Mouse (Mus musculus): ENCODE data around the gene Sdhaf1. TPM values are rescaled to one million over a fixed set of nuclear protein-coding genes. Genes with fewer than 3 reads are reported as not detected.

Gene Sdhaf1
- polyA plus RNA-seq, 1 experiment from 2014 or later = 17.0 TPM

- Histone ChIP-seq H3K4me2 (peak within 1 kb of the TSS; percentile 66), H3K27me3 (replicated peaks) (peaks cover 5% of the 10 kb centered on the region; the same call in 1 of the 2 replicates), H3K4me1 (replicated peaks) (peaks cover 13% of the 10 kb centered on the region; the same call in 1 of the 2 replicates), H3K36me3 (peaks cover 4% of the 10 kb centered on the region; the same call in 1 of the 2 replicates), H3K27ac (ENCODE audit: poor library complexity, severe bottlenecking) (no peak within 1 kb of the TSS), H3K9me3 (replicated peaks) (no peaks in the 10 kb centered on the region), H3K9ac (peak within 1 kb of the TSS; percentile 62), H3K4me3 (peak within 1 kb of the TSS; percentile 59)
- WGBS = 7% methylated on average over 35 of the region's 35 CpGs
- ATAC-seq (ENCODE audit: insufficient number of reproducible peaks, low FRiP score) = peak; percentile 30; the same call in 1 of the 2 replicates
Observed at GRCm38 (mm10) chr7:30291215-30292131, 32.2 kb downstream of the Sdhaf1 start, which contains the start of gene Clip3. Gene Clip3 (plus strand): TSS chr7:30291728.

GRCm38 (mm10) chr7:30289714-30290399 is 33.8 kb downstream of the Sdhaf1 start:
- WGBS = 53% methylated on average over 10 of the region's 10 CpGs
- H3K36me3 ChIP-seq = no peaks in the 10 kb centered on the region
- H3K4me2 ChIP-seq = no peak overlapping the region
- H3K9ac ChIP-seq = no peak overlapping the region
- H3K9me3 ChIP-seq (replicated peaks) = no peaks in the 10 kb centered on the region
- H3K27ac ChIP-seq (ENCODE audit: poor library complexity, severe bottlenecking) = no peak overlapping the region
- peaks cover 5% of the 10 kb centered on the region; the same call in 1 of the 2 replicates for H3K27me3 ChIP-seq (replicated peaks)
- 0 out of 2 replicates have a peak, but pooled peaks have one; percentile 40 for ATAC-seq (ENCODE audit: insufficient number of reproducible peaks, low FRiP score)
- peaks cover 13% of the 10 kb centered on the region; the same call in 1 of the 2 replicates for H3K4me1 ChIP-seq (replicated peaks)
- no peak overlapping the region for H3K4me3 ChIP-seq

GRCm38 (mm10) chr7:30289071-30289713 is 34.5 kb downstream of the Sdhaf1 start:
- Histone ChIP-seq H3K4me1 (replicated peaks) (peaks cover 13% of the 10 kb centered on the region; the same call in 1 of the 2 replicates), H3K4me3 (no peak overlapping the region), H3K4me2 (no peak overlapping the region), H3K9ac (no peak overlapping the region), H3K27ac (ENCODE audit: poor library complexity, severe bottlenecking) (no peak overlapping the region), H3K27me3 (replicated peaks) (peaks cover 5% of the 10 kb centered on the region; the same call in 1 of the 2 replicates), H3K9me3 (replicated peaks) (no peaks in the 10 kb centered on the region), H3K36me3 (no peaks in the 10 kb centered on the region)
- ATAC-seq (ENCODE audit: insufficient number of reproducible peaks, low FRiP score) = no peak
- WGBS = 56% methylated on average over 7 of the region's 7 CpGs

GRCm38 (mm10) chr7:30288046-30288445 is 35.6 kb downstream of the Sdhaf1 start:
- Histone ChIP-seq H3K27me3 (replicated peaks) (peaks cover 5% of the 10 kb centered on the region; the same call in 1 of the 2 replicates), H3K4me3 (no peak overlapping the region), H3K4me2 (no peak overlapping the region), H3K9ac (no peak overlapping the region), H3K4me1 (replicated peaks) (peaks cover 8% of the 10 kb centered on the region), H3K9me3 (replicated peaks) (no peaks in the 10 kb centered on the region), H3K27ac (ENCODE audit: poor library complexity, severe bottlenecking) (no peak overlapping the region), H3K36me3 (no peaks in the 10 kb centered on the region)
- ATAC-seq (ENCODE audit: insufficient number of reproducible peaks, low FRiP score) = no peak
- 58% methylated on average over 6 of the region's 6 CpGs for WGBS

- no peaks in the 10 kb centered on the region for H3K36me3 ChIP-seq
- ATAC-seq (ENCODE audit: insufficient number of reproducible peaks, low FRiP score) = no peak
- H3K4me1 ChIP-seq (replicated peaks) = peaks cover 5% of the 10 kb centered on the region
- no peaks in the 10 kb centered on the region for H3K9me3 ChIP-seq (replicated peaks)
- H3K27ac ChIP-seq (ENCODE audit: poor library complexity, severe bottlenecking) = no peak overlapping the region
- 56% methylated on average over 8 of the region's 8 CpGs for WGBS
- H3K4me3 ChIP-seq = no peak overlapping the region
- no peak overlapping the region for H3K4me2 ChIP-seq
- H3K9ac ChIP-seq = no peak overlapping the region
- peaks cover 5% of the 10 kb centered on the region; the same call in 1 of the 2 replicates for H3K27me3 ChIP-seq (replicated peaks)
Observed at GRCm38 (mm10) chr7:30286701-30287410, 36.8 kb downstream of the Sdhaf1 start.

- Histone ChIP-seq H3K36me3 (no peaks in the 10 kb centered on the region), H3K27ac (ENCODE audit: poor library complexity, severe bottlenecking) (no peak overlapping the region), H3K27me3 (replicated peaks) (no peaks in the 10 kb centered on the region), H3K4me2 (no peak overlapping the region), H3K9ac (0 out of 2 replicates have a peak overlapping the region, but pooled peaks have one; percentile 32), H3K4me3 (no peak overlapping the region), H3K9me3 (replicated peaks) (no peaks in the 10 kb centered on the region), H3K4me1 (replicated peaks) (peaks cover 10% of the 10 kb centered on the region)
- 63% methylated on average over 7 of the region's 7 CpGs for WGBS
- ATAC-seq (ENCODE audit: insufficient number of reproducible peaks, low FRiP score) = no peak
Observed at GRCm38 (mm10) chr7:30282740-30283139, 41.0 kb downstream of the Sdhaf1 start.

- Histone ChIP-seq H3K4me1 (replicated peaks) (peaks cover 10% of the 10 kb centered on the region), H3K36me3 (no peaks in the 10 kb centered on the region), H3K9ac (no peak overlapping the region), H3K9me3 (replicated peaks) (no peaks in the 10 kb centered on the region), H3K4me3 (no peak overlapping the region), H3K27me3 (replicated peaks) (no peaks in the 10 kb centered on the region), H3K4me2 (0 out of 2 replicates have a peak overlapping the region, but pooled peaks have one; percentile 84), H3K27ac (ENCODE audit: poor library complexity, severe bottlenecking) (no peak overlapping the region)
- no peak for ATAC-seq (ENCODE audit: insufficient number of reproducible peaks, low FRiP score)
- WGBS = 72% methylated on average over 4 of the region's 4 CpGs
Observed at GRCm38 (mm10) chr7:30281522-30281921, 42.2 kb downstream of the Sdhaf1 start.

GRCm38 (mm10) chr7:30280670-30281138 is 43.0 kb downstream of the Sdhaf1 start:
- peaks cover 10% of the 10 kb centered on the region for H3K4me1 ChIP-seq (replicated peaks)
- no peaks in the 10 kb centered on the region for H3K36me3 ChIP-seq
- H3K4me2 ChIP-seq = peak overlapping the region; percentile 84
- under 1% methylated on average over 20 of the region's 20 CpGs for WGBS
- peak; percentile 84 for ATAC-seq (ENCODE audit: insufficient number of reproducible peaks, low FRiP score)
- no peaks in the 10 kb centered on the region for H3K27me3 ChIP-seq (replicated peaks)
- no peaks in the 10 kb centered on the region for H3K9me3 ChIP-seq (replicated peaks)
- peak overlapping the region; percentile 79 for H3K4me3 ChIP-seq
- H3K9ac ChIP-seq = peak overlapping the region; percentile 64
- H3K27ac ChIP-seq (ENCODE audit: poor library complexity, severe bottlenecking) = peak overlapping the region; percentile 98

- Histone ChIP-seq H3K27me3 (replicated peaks) (no peaks in the 10 kb centered on the region), H3K9ac (peak within 1 kb of the TSS; percentile 80), H3K4me3 (peak within 1 kb of the TSS; percentile 79), H3K27ac (ENCODE audit: poor library complexity, severe bottlenecking) (peak within 1 kb of the TSS; percentile 98), H3K36me3 (no peaks in the 10 kb centered on the region), H3K9me3 (replicated peaks) (no peaks in the 10 kb centered on the region), H3K4me2 (peak within 1 kb of the TSS; percentile 84), H3K4me1 (replicated peaks) (peaks cover 12% of the 10 kb centered on the region)
- WGBS = under 1% methylated on average over 49 of the region's 49 CpGs
- peak; percentile 96 for ATAC-seq (ENCODE audit: insufficient number of reproducible peaks, low FRiP score)
Observed at GRCm38 (mm10) chr7:30279951-30280669, 43.6 kb downstream of the Sdhaf1 start, which contains the start of the genes Thap8 and Wdr62. Gene Thap8 (plus strand): TSS chr7:30280094. Gene Wdr62 (minus strand): TSS chr7:30280419.

Data from heart, embryonic 12.5 days (tissue).